Mouse (Mus musculus) R1 (cell line): ENCODE results near the gene Myl12a.

Source experiments
- DNase-seq: peaks from one replicate; pipeline ENCODE4 v3.0.0-alpha.2; 2018; ENCODE audit warnings: low read depth, low spot score

Myl12a gene

GRCm38 (mm10) chr17:71002744-71003094 lies at the start of gene Myl12a:
Myl12a (minus strand) TSS chr17:71002878.
- DNase-seq = no peak

GRCm38 (mm10) chr17:71049292-71049691 lies 46.6 kb upstream of the Myl12a start:
- DNase-seq = no peak

GRCm38 (mm10) chr17:71046856-71047255 lies 44.2 kb upstream of the Myl12a start:
- no peak for DNase-seq

- no peak for DNase-seq
These were observed 42.9 kb upstream of the Myl12a start for GRCm38 (mm10) chr17:71045591-71045990.

GRCm38 (mm10) chr17:71042645-71043044 lies 40.0 kb upstream of the Myl12a start:
- no peak for DNase-seq

- no peak for DNase-seq
These were observed 37.9 kb upstream of the Myl12a start for GRCm38 (mm10) chr17:71040582-71040880.

- DNase-seq = no peak
These were observed 37.3 kb upstream of the Myl12a start for GRCm38 (mm10) chr17:71039851-71040581.

- no peak for DNase-seq
These were observed 36.1 kb upstream of the Myl12a start for GRCm38 (mm10) chr17:71038812-71039211.

GRCm38 (mm10) chr17:71037188-71037587 lies 34.5 kb upstream of the Myl12a start:
- DNase-seq = no peak

- DNase-seq = no peak
These were observed 31.8 kb upstream of the Myl12a start for GRCm38 (mm10) chr17:71034472-71034871.

GRCm38 (mm10) chr17:71032719-71033118 lies 30.0 kb upstream of the Myl12a start:
- DNase-seq = no peak

GRCm38 (mm10) chr17:71027186-71027585 lies 24.5 kb upstream of the Myl12a start:
- DNase-seq = no peak

- no peak for DNase-seq
These were observed 23.2 kb upstream of the Myl12a start for GRCm38 (mm10) chr17:71025922-71026321.

- no peak for DNase-seq
These were observed 21.4 kb upstream of the Myl12a start for GRCm38 (mm10) chr17:71024071-71024470.

- DNase-seq = no peak
These were observed 20.2 kb upstream of the Myl12a start for GRCm38 (mm10) chr17:71022841-71023240.

- DNase-seq = no peak
These were observed 17.2 kb upstream of the Myl12a start for GRCm38 (mm10) chr17:71019860-71020259.

- DNase-seq = no peak
These were observed 16.6 kb upstream of the Myl12a start for GRCm38 (mm10) chr17:71019309-71019655.

GRCm38 (mm10) chr17:71018616-71019308 lies 16.1 kb upstream of the Myl12a start:
- DNase-seq = no peak

- DNase-seq = no peak
These were observed 15.5 kb upstream of the Myl12a start for GRCm38 (mm10) chr17:71018151-71018550.

- no peak for DNase-seq
These were observed 14.8 kb upstream of the Myl12a start for GRCm38 (mm10) chr17:71017457-71017998.

- DNase-seq = no peak
These were observed 12.2 kb upstream of the Myl12a start for GRCm38 (mm10) chr17:71014911-71015310.

- DNase-seq = no peak
These were observed 10.4 kb upstream of the Myl12a start for GRCm38 (mm10) chr17:71013105-71013504.

GRCm38 (mm10) chr17:71011931-71012662 lies 9.4 kb upstream of the Myl12a start:
- DNase-seq = no peak
